Mouse (Mus musculus): ENCODE results near the gene Crat. TPM values are rescaled to one million over a fixed set of nuclear protein-coding genes. Genes with fewer than 3 reads are reported as not detected.
A peak's percentile ranks its signal among the peaks of the same experiment; 100 is the strongest.

The Crat gene
- 27.2 and 30.9 TPM in 2 replicates for polyA plus RNA-seq (2015; fragmentation: Nextera tagmentation; extraction: Ambion mirVana)

GRCm38 (mm10) chr2:30415157-30415935 lies at the start of gene Crat:
Crat (minus strand) TSS chr2:30415813.
- peaks cover 48% of the 10 kb centered on the region for H3K4me1 ChIP-seq
- H3K4me2 ChIP-seq, result peak within 1 kb of the TSS; percentile 90
- peak within 1 kb of the TSS; percentile 71 for H3K4me3 ChIP-seq (replicated peaks)
- H3K27me3 ChIP-seq, result no peaks in the 10 kb centered on the region
- WGBS, result under 1% methylated on average over 58 of the region's 58 CpGs
- ATAC-seq (replicated peaks; ENCODE audit: low FRiP score), result peak; percentile 94
- H3K9ac ChIP-seq, result peak within 1 kb of the TSS; percentile 90
- H3K27ac ChIP-seq, result peak within 1 kb of the TSS; percentile 99
- peaks cover 21% of the 10 kb centered on the region for H3K36me3 ChIP-seq
- H3K9me3 ChIP-seq (replicated peaks), result no peaks in the 10 kb centered on the region

GRCm38 (mm10) chr2:30464411-30464810 lies 48.8 kb upstream of the Crat start:
- Histone ChIP-seq H3K27ac (peak overlapping the region; percentile 92), H3K27me3 (no peaks in the 10 kb centered on the region), H3K9ac (no peak overlapping the region), H3K36me3 (no peaks in the 10 kb centered on the region), H3K4me3 (replicated peaks) (peak overlapping the region; percentile 37), H3K4me1 (peaks cover 47% of the 10 kb centered on the region), H3K4me2 (peak overlapping the region; percentile 61), H3K9me3 (replicated peaks) (no peaks in the 10 kb centered on the region)
- 47% methylated on average over 5 of the region's 5 CpGs for WGBS
- ATAC-seq (replicated peaks; ENCODE audit: low FRiP score), result no peak

- Histone ChIP-seq H3K9ac (peak overlapping the region; percentile 25), H3K27ac (peak overlapping the region; percentile 92), H3K4me1 (peaks cover 44% of the 10 kb centered on the region), H3K4me2 (peak overlapping the region; percentile 61), H3K4me3 (replicated peaks) (peak overlapping the region; percentile 37), H3K36me3 (no peaks in the 10 kb centered on the region), H3K27me3 (no peaks in the 10 kb centered on the region), H3K9me3 (replicated peaks) (no peaks in the 10 kb centered on the region)
- peak; percentile 87 for ATAC-seq (replicated peaks; ENCODE audit: low FRiP score)
- 3% methylated on average over 9 of the region's 9 CpGs for WGBS
Measured at GRCm38 (mm10) chr2:30463904-30464330, 48.3 kb upstream of the Crat start.

- Histone ChIP-seq H3K36me3 (no peaks in the 10 kb centered on the region), H3K4me1 (peaks cover 47% of the 10 kb centered on the region), H3K9ac (peak overlapping the region; percentile 25; the same call in 1 of the 2 replicates), H3K4me3 (replicated peaks) (peak overlapping the region; percentile 37), H3K27me3 (no peaks in the 10 kb centered on the region), H3K4me2 (peak overlapping the region; percentile 61), H3K27ac (peak overlapping the region; percentile 92), H3K9me3 (replicated peaks) (no peaks in the 10 kb centered on the region)
- peak; percentile 52 for ATAC-seq (replicated peaks; ENCODE audit: low FRiP score)
- WGBS, result 16% methylated on average over 5 of the region's 5 CpGs
Measured at GRCm38 (mm10) chr2:30463341-30463761, 47.7 kb upstream of the Crat start.

- Histone ChIP-seq H3K27me3 (no peaks in the 10 kb centered on the region), H3K4me1 (peaks cover 29% of the 10 kb centered on the region), H3K4me3 (replicated peaks) (no peak overlapping the region), H3K27ac (0 out of 2 replicates have a peak overlapping the region, but pooled peaks have one; percentile 75), H3K9ac (no peak overlapping the region), H3K36me3 (peaks cover 5% of the 10 kb centered on the region; the same call in 1 of the 2 replicates), H3K9me3 (replicated peaks) (no peaks in the 10 kb centered on the region), H3K4me2 (no peak overlapping the region)
- no peak for ATAC-seq (replicated peaks; ENCODE audit: low FRiP score)
- 87% methylated on average over 6 of the region's 6 CpGs for WGBS
Measured at GRCm38 (mm10) chr2:30459241-30459640, 43.6 kb upstream of the Crat start.

GRCm38 (mm10) chr2:30458349-30458748 lies 42.7 kb upstream of the Crat start:
- Histone ChIP-seq H3K4me1 (peaks cover 20% of the 10 kb centered on the region), H3K27ac (peak overlapping the region; percentile 75)

GRCm38 (mm10) chr2:30456104-30456980 lies 40.7 kb upstream of the Crat start:
- Histone ChIP-seq H3K27ac (no peak overlapping the region), H3K4me2 (no peak overlapping the region)

More at GRCm38 (mm10) chr2:30458349-30458748, 42.7 kb upstream of the Crat start:
- Histone ChIP-seq H3K4me3 (replicated peaks) (no peak overlapping the region), H3K36me3 (peaks cover 9% of the 10 kb centered on the region; the same call in 1 of the 2 replicates), H3K9me3 (replicated peaks) (no peaks in the 10 kb centered on the region), H3K4me2 (no peak overlapping the region), H3K9ac (no peak overlapping the region), H3K27me3 (no peaks in the 10 kb centered on the region)
- ATAC-seq (replicated peaks; ENCODE audit: low FRiP score), result no peak
- 58% methylated on average over 6 of the region's 6 CpGs for WGBS

GRCm38 (mm10) chr2:30454587-30454986 lies 39.0 kb upstream of the Crat start:
- 84% methylated on average over 5 of the region's 5 CpGs for WGBS
- H3K27me3 ChIP-seq, result no peaks in the 10 kb centered on the region
- peaks cover 13% of the 10 kb centered on the region for H3K4me1 ChIP-seq
- peaks cover 34% of the 10 kb centered on the region for H3K36me3 ChIP-seq
- H3K27ac ChIP-seq, result no peak overlapping the region
- H3K9ac ChIP-seq, result no peak overlapping the region
- no peak overlapping the region for H3K4me3 ChIP-seq (replicated peaks)
- H3K4me2 ChIP-seq, result no peak overlapping the region
- ATAC-seq (replicated peaks; ENCODE audit: low FRiP score), result no peak
- H3K9me3 ChIP-seq (replicated peaks), result 0 out of 2 replicates have a peak, but pooled peaks cover 5% of the 10 kb centered on the region

More at GRCm38 (mm10) chr2:30456104-30456980, 40.7 kb upstream of the Crat start:
- no peak overlapping the region for H3K4me3 ChIP-seq (replicated peaks)
- no peaks in the 10 kb centered on the region for H3K27me3 ChIP-seq
- WGBS, result 70% methylated on average over 13 of the region's 13 CpGs
- ATAC-seq (replicated peaks; ENCODE audit: low FRiP score), result no peak
- H3K9ac ChIP-seq, result no peak overlapping the region
- H3K4me1 ChIP-seq, result peaks cover 13% of the 10 kb centered on the region
- H3K36me3 ChIP-seq, result peaks cover 19% of the 10 kb centered on the region
- H3K9me3 ChIP-seq (replicated peaks), result no peaks in the 10 kb centered on the region

GRCm38 (mm10) chr2:30453570-30453969 lies 38.0 kb upstream of the Crat start:
- Histone ChIP-seq H3K4me3 (replicated peaks) (no peak overlapping the region), H3K4me1 (peaks cover 8% of the 10 kb centered on the region)
- whole genome bisulfite sequencing, result 85% methylated on average over 3 of the region's 3 CpGs

GRCm38 (mm10) chr2:30451525-30451924 lies 35.9 kb upstream of the Crat start:
- Histone ChIP-seq H3K4me3 (replicated peaks) (no peak overlapping the region), H3K27ac (no peak overlapping the region)
- ATAC-seq (replicated peaks; ENCODE audit: low FRiP score), result no peak

More at GRCm38 (mm10) chr2:30453570-30453969, 38.0 kb upstream of the Crat start:
- peaks cover 44% of the 10 kb centered on the region for H3K36me3 ChIP-seq
- H3K9me3 ChIP-seq (replicated peaks), result 0 out of 2 replicates have a peak, but pooled peaks cover 5% of the 10 kb centered on the region
- no peaks in the 10 kb centered on the region for H3K27me3 ChIP-seq
- ATAC-seq (replicated peaks; ENCODE audit: low FRiP score), result no peak
- no peak overlapping the region for H3K4me2 ChIP-seq
- H3K9ac ChIP-seq, result no peak overlapping the region
- no peak overlapping the region for H3K27ac ChIP-seq

GRCm38 (mm10) chr2:30450530-30450929 lies 34.9 kb upstream of the Crat start:
- ATAC-seq (replicated peaks; ENCODE audit: low FRiP score), result no peak
- H3K27me3 ChIP-seq, result no peaks in the 10 kb centered on the region
- H3K27ac ChIP-seq, result no peak overlapping the region
- 76% methylated on average over 1 of the region's 1 CpGs for WGBS
- H3K4me3 ChIP-seq (replicated peaks), result no peak overlapping the region
- H3K4me1 ChIP-seq, result peaks cover 16% of the 10 kb centered on the region
- no peak overlapping the region for H3K9ac ChIP-seq
- peaks cover 73% of the 10 kb centered on the region for H3K36me3 ChIP-seq
- H3K4me2 ChIP-seq, result no peak overlapping the region
- 0 out of 2 replicates have a peak, but pooled peaks cover 5% of the 10 kb centered on the region for H3K9me3 ChIP-seq (replicated peaks)

More at GRCm38 (mm10) chr2:30451525-30451924, 35.9 kb upstream of the Crat start:
- 90% methylated on average over 3 of the region's 3 CpGs for WGBS
- H3K4me2 ChIP-seq, result no peak overlapping the region
- no peaks in the 10 kb centered on the region for H3K27me3 ChIP-seq
- peaks cover 63% of the 10 kb centered on the region for H3K36me3 ChIP-seq
- peaks cover 6% of the 10 kb centered on the region for H3K4me1 ChIP-seq
- 0 out of 2 replicates have a peak, but pooled peaks cover 5% of the 10 kb centered on the region for H3K9me3 ChIP-seq (replicated peaks)
- H3K9ac ChIP-seq, result no peak overlapping the region
